Mouse (Mus musculus): ENCODE measurements at regions not wholly inside any gene's neighbourhood (a gene's known extent, or its start where the extent isn't known, plus 50 kb on each side); places are given as distances from the start of the nearest gene placed in this dataset.

DNA sequence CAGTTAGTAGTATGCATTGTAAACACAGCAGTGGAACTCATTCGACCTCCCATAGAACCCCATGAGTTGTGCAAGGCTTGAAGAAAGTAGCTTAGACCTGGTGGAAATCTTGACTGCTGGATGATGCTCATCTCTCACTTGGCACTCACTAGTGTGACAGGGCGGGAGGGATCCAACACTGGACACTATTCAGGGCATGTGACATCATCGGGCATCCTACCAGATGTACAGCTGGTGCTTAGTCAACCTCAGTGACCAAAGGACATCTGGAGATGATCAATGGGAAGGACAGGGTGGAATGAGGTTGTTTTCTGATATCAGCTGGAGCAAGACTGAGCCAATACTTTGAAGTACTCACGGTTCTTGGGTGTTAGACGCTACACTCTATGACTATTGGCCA, 114.9 kb upstream of the Rnaseh2b start:
- H3K27ac ChIP-seq (ENCODE audit: control insufficient read depth, low read depth, low read length), result no peak overlapping the region
- peaks cover 4 to 11% of the 10 kb centered on the region in 2 experiments; a peak in 1 of 4 replicates for H3K4me1 ChIP-seq (ENCODE audit: control insufficient read depth in 1 of 2, insufficient read depth in 2 of 2, low read length in 2 of 2)
- H3K4me3 ChIP-seq (ENCODE audit: control insufficient read depth in 1 of 2, insufficient read depth in 1 of 2, low read depth in 2 of 2, low read length in 2 of 2), result no peak overlapping the region
- no peak for TF ChIP-seq GATA1 (IDR thresholded peaks at IDR 0.05; ENCODE audit: low read depth, low read length)
- no peak for TF ChIP-seq MYC (IDR thresholded peaks at IDR 0.05; ENCODE audit: low read depth, low read length)
- TF ChIP-seq TCF12 (IDR thresholded peaks at IDR 0.05; ENCODE audit: low read depth, low read length), result no peak
- TF ChIP-seq MAFK (IDR thresholded peaks at IDR 0.05; ENCODE audit: borderline replicate concordance, low read depth, low read length), result no peak
- no peak for TF ChIP-seq BHLHE40 (IDR thresholded peaks at IDR 0.05; ENCODE audit: borderline replicate concordance, low read depth, low read length)
- TF ChIP-seq UBTF (IDR thresholded peaks at IDR 0.05; ENCODE audit: borderline replicate concordance, insufficient read depth, low read depth, low read length), result no peak
- no peak for TF ChIP-seq USF1 (IDR thresholded peaks at IDR 0.05; ENCODE audit: low read depth, low read length)
- no peak for TF ChIP-seq RAD21 (IDR thresholded peaks at IDR 0.05; ENCODE audit: low read depth, low read length)
- H3K9me3 ChIP-seq (replicated peaks; ENCODE audit: insufficient read depth, low read length), result no peaks in the 10 kb centered on the region
- DNase-seq (ENCODE audit: low read depth, low spot score), result no peak
- H3K9ac ChIP-seq (ENCODE audit: control insufficient read depth, low read depth, low read length, poor library complexity, severe bottlenecking), result no peak overlapping the region
- no peaks in the 10 kb centered on the region; a peak in 2 of 4 replicates for H3K27me3 ChIP-seq (ENCODE audit: control insufficient read depth in 1 of 2, insufficient read depth in 2 of 2, low read length in 2 of 2)
- H3K79me2 ChIP-seq (ENCODE audit: control insufficient read depth, insufficient read depth, low read length, poor library complexity), result no peaks in the 10 kb centered on the region
- H3K36me3 ChIP-seq (ENCODE audit: control insufficient read depth in 1 of 2, insufficient read depth in 2 of 2, low read length in 2 of 2), result no peaks in the 10 kb centered on the region

DNA sequence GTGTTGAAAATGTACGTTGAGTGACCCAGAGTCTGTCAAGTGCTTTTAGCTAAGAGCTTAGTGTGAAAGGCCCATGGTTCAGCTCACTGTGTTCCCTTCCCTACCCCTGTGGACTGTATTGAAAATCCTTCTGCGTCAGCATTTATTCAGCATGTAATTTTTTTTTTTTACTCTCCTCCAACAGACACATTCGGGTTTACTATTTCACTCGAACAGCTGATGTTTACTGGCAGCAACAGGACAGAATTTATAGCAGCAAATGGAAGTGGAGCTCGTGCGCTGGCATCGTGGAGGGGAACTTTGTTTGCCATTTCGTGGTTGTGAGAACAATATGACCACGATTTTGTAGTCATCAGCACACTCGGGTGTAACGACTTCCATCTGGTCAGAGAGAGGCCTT, 105.0 kb upstream of the Rnaseh2b start:
- Histone ChIP-seq H3K36me3 (ENCODE audit: control insufficient read depth in 1 of 2, insufficient read depth in 2 of 2, low read length in 2 of 2) (no peaks in the 10 kb centered on the region), H3K79me2 (ENCODE audit: control insufficient read depth, insufficient read depth, low read length, poor library complexity) (no peaks in the 10 kb centered on the region), H3K4me3 (ENCODE audit: control insufficient read depth in 1 of 2, insufficient read depth in 1 of 2, low read depth in 2 of 2, low read length in 2 of 2) (no peak overlapping the region), H3K27me3 (ENCODE audit: control insufficient read depth in 1 of 2, insufficient read depth in 2 of 2, low read length in 2 of 2) (peaks cover 0 to 2% of the 10 kb centered on the region in 2 experiments; a peak in 2 of 4 replicates), H3K9ac (ENCODE audit: control insufficient read depth, low read depth, low read length, poor library complexity, severe bottlenecking) (no peak overlapping the region), H3K9me3 (replicated peaks; ENCODE audit: insufficient read depth, low read length) (no peaks in the 10 kb centered on the region), H3K27ac (ENCODE audit: control insufficient read depth, low read depth, low read length) (no peak overlapping the region), H3K4me1 (ENCODE audit: control insufficient read depth in 1 of 2, insufficient read depth in 2 of 2, low read length in 2 of 2) (no peaks in the 10 kb centered on the region)
- no peak for DNase-seq (ENCODE audit: low read depth, low spot score)
- no peak for TF ChIP-seq ZC3H11A (IDR thresholded peaks at IDR 0.05; ENCODE audit: low read depth, low read length)
- TF ChIP-seq ZKSCAN1 (IDR thresholded peaks at IDR 0.05; ENCODE audit: low read depth, low read length), result no peak
- TF ChIP-seq MAX (IDR thresholded peaks at IDR 0.05; ENCODE audit: low read length), result no peak
- no peak for TF ChIP-seq JUND (IDR thresholded peaks at IDR 0.05; ENCODE audit: low read depth, low read length)
- no peak for TF ChIP-seq POLR2AphosphoS5 (IDR thresholded peaks at IDR 0.05; ENCODE audit: borderline replicate concordance, low read depth, low read length)
- no peak for TF ChIP-seq USF2 (IDR thresholded peaks at IDR 0.05; ENCODE audit: borderline replicate concordance in 1 of 2, insufficient read depth in 1 of 2, low read depth in 1 of 2, low read length in 2 of 2)
- TF ChIP-seq E2F4 (IDR thresholded peaks at IDR 0.05; ENCODE audit: borderline replicate concordance, low read depth, low read length), result no peak
- TF ChIP-seq MYC (IDR thresholded peaks at IDR 0.05; ENCODE audit: low read depth, low read length), result no peak
- no peak for TF ChIP-seq CTCF (IDR thresholded peaks at IDR 0.05 in 2 of 3, conservative IDR thresholded peaks at IDR 0.05 in 1 of 3; ENCODE audit: control insufficient read depth in 1 of 3, insufficient read depth in 1 of 3, low read depth in 2 of 3, low read length in 3 of 3, poor library complexity in 1 of 3, severe bottlenecking in 1 of 3)
- no peak for TF ChIP-seq NRF1 (IDR thresholded peaks at IDR 0.05; ENCODE audit: insufficient read depth, low read depth, low read length, poor library complexity, severe bottlenecking)
- no peak for TF ChIP-seq POLR2A (IDR thresholded peaks at IDR 0.05; ENCODE audit: control insufficient read depth in 1 of 2, insufficient read depth in 1 of 2, low read depth in 1 of 2, low read length in 2 of 2, poor library complexity in 1 of 2)

Measured in MEL (cell line).